Comparison of ENCODE assay signal across 35 mouse cellular contexts in genomic region chr11:67636905-67637586, GRCm38 (mm10). TPM values are rescaled to one million over a fixed set of nuclear protein-coding genes. Genes with fewer than 3 reads are reported as not detected.
DNase-seq lines count a peak whose midpoint lies in the region; ATAC-seq lines count a peak whose summit lies in the region.
"Had no signal": no experiment of that assay in that cellular context is flagged by ENCODE, and none has a peak within 500 bp of the region (broad histone marks: within the 10 kb centered on the region; RNA-seq: fewer than 3 reads in every experiment).

No protein-coding gene starts in this region.

- H3K36me3 ChIP-seq in forebrain, embryonic 12.5 days (replicated peaks), result no peaks in the 10 kb centered on the region
- no peaks in the 10 kb centered on the region for H3K36me3 ChIP-seq in forebrain, embryonic 11.5 days (ENCODE audit: control insufficient read depth, insufficient read depth, low read length)
- H3K36me3 ChIP-seq in macrophage (ENCODE audit: inconsistent target), result no peaks in the 10 kb centered on the region; the same call in 1 of the 2 replicates
- H3K36me3 ChIP-seq: forebrain, embryonic 15.5 days; heart, embryonic 10.5 days; hindbrain, embryonic 12.5 days; limb, embryonic 12.5 days; liver, embryonic 15.5 days; midbrain, embryonic 10.5 days; midbrain, embryonic 15.5 days; neural tube, embryonic 15.5 days had no signal

- DNase-seq in forebrain, embryonic 11.5 days (ENCODE audit: low spot score), result no peak
- DNase-seq in left cerebral cortex, postnatal 4 days, result peak; percentile 41
- no peak for DNase-seq in left cerebral cortex, postnatal 25 days (ENCODE audit: low spot score in 2 of 2)
- no peak for DNase-seq in urinary bladder, adult 18-20 months (ENCODE audit: low spot score in 2 of 2)
- no peak for DNase-seq in adrenal gland, postnatal 25 days
- DNase-seq: adrenal gland, postnatal 36 days; cerebellum, adult 8-10 months; cerebellum, postnatal 25 days; gastrocnemius, postnatal 10 days; heart, postnatal 36 days; kidney, adult 11 months; kidney, postnatal 25 days; lung, embryonic 14.5 days; lung, postnatal 14 days; right cerebral cortex, adult 18-20 months; spleen, adult 18-20 months; thymus, postnatal 14 days had no signal

- 54% methylated on average over 6 of the region's 6 CpGs for WGBS in forebrain, embryonic 12.5 days
- WGBS in forebrain, embryonic 11.5 days, result 57% methylated on average over 6 of the region's 6 CpGs
- 90% methylated on average over 5 of the region's 6 CpGs for WGBS in macrophage (ENCODE audit: missing documents)

- no peak overlapping the region for H3K9ac ChIP-seq in forebrain, embryonic 12.5 days
- no peak overlapping the region for H3K9ac ChIP-seq in forebrain, embryonic 11.5 days (ENCODE audit: low read length)
- H3K9ac ChIP-seq: forebrain, embryonic 15.5 days; hindbrain, embryonic 12.5 days; limb, embryonic 12.5 days; liver, embryonic 15.5 days; lung, embryonic 14.5 days; midbrain, embryonic 15.5 days; neural tube, embryonic 15.5 days had no signal

- no peaks in the 10 kb centered on the region for H3K9me3 ChIP-seq in forebrain, embryonic 12.5 days
- H3K9me3 ChIP-seq in forebrain, embryonic 11.5 days (ENCODE audit: control insufficient read depth, low read length), result no peaks in the 10 kb centered on the region
- H3K9me3 ChIP-seq: forebrain, embryonic 15.5 days; heart, embryonic 10.5 days; hindbrain, embryonic 12.5 days; limb, embryonic 12.5 days; liver, embryonic 15.5 days; midbrain, embryonic 10.5 days; midbrain, embryonic 15.5 days; neural tube, embryonic 15.5 days had no signal

- 0 out of 2 replicates have a peak, but pooled peaks cover 6% of the 10 kb centered on the region for H3K4me1 ChIP-seq in forebrain, embryonic 12.5 days
- no peaks in the 10 kb centered on the region for H3K4me1 ChIP-seq in forebrain, embryonic 11.5 days (replicated peaks; ENCODE audit: control insufficient read depth, insufficient read depth, low read length)
- H3K4me1 ChIP-seq: hindbrain, embryonic 12.5 days; midbrain, embryonic 15.5 days had no signal

- intact Hi-C loops in left cerebral cortex, postnatal 4 days (cut with DNase I), result no loop called here
- intact Hi-C loops in left cerebral cortex, postnatal 25 days (cut with DNase I), result no loop called here

- peak overlapping the region; percentile 31; the same call in 1 of the 2 replicates for H3K27ac ChIP-seq in forebrain, embryonic 12.5 days
- no peak overlapping the region for H3K27ac ChIP-seq in forebrain, embryonic 11.5 days (ENCODE audit: low read depth, low read length)
- peak overlapping the region; percentile 64 for H3K27ac ChIP-seq in macrophage
- H3K27ac ChIP-seq: forebrain, embryonic 15.5 days; heart, embryonic 10.5 days; hindbrain, embryonic 12.5 days; limb, embryonic 12.5 days; liver, embryonic 15.5 days; midbrain, embryonic 10.5 days; midbrain, embryonic 15.5 days; neural tube, embryonic 15.5 days had no signal

- H3K27me3 ChIP-seq in forebrain, embryonic 12.5 days, result no peaks in the 10 kb centered on the region
- no peaks in the 10 kb centered on the region for H3K27me3 ChIP-seq in forebrain, embryonic 11.5 days (ENCODE audit: control insufficient read depth, insufficient read depth, low read length)
- H3K27me3 ChIP-seq: forebrain, embryonic 15.5 days; hindbrain, embryonic 12.5 days; limb, embryonic 12.5 days; liver, embryonic 15.5 days; midbrain, embryonic 15.5 days; neural tube, embryonic 15.5 days had no signal

- no peak overlapping the region for H3K4me2 ChIP-seq in forebrain, embryonic 12.5 days
- no peak overlapping the region for H3K4me2 ChIP-seq in forebrain, embryonic 11.5 days (ENCODE audit: low read depth, low read length, severe bottlenecking)
- H3K4me2 ChIP-seq: forebrain, embryonic 15.5 days; hindbrain, embryonic 12.5 days; limb, embryonic 12.5 days; liver, embryonic 15.5 days; lung, embryonic 14.5 days; midbrain, embryonic 15.5 days; neural tube, embryonic 15.5 days had no signal

- H3K4me3 ChIP-seq in forebrain, embryonic 12.5 days (replicated peaks), result no peak overlapping the region
- no peak overlapping the region for H3K4me3 ChIP-seq in forebrain, embryonic 11.5 days (ENCODE audit: low read depth, low read length)
- no peak overlapping the region for H3K4me3 ChIP-seq in macrophage (ENCODE audit: inconsistent target)
- H3K4me3 ChIP-seq: forebrain, embryonic 15.5 days; heart, embryonic 10.5 days; hindbrain, embryonic 12.5 days; limb, embryonic 12.5 days; liver, embryonic 15.5 days; midbrain, embryonic 10.5 days; midbrain, embryonic 15.5 days; neural tube, embryonic 15.5 days had no signal

- H3K79me2 ChIP-seq in macrophage (ENCODE audit: inconsistent target), result peaks cover 66% of the 10 kb centered on the region

- no peak for ATAC-seq in forebrain, embryonic 12.5 days (ENCODE audit: low FRiP score)
- ATAC-seq in forebrain, embryonic 11.5 days (replicated peaks; ENCODE audit: low FRiP score), result no peak
- ATAC-seq: forebrain, embryonic 15.5 days; inflammation-experienced regulatory T-cells, adult 6 months; midbrain, embryonic 15.5 days had no signal

RNA-seq across cellular contexts. Expression of gene Rcvrn, which starts 58.1 kb away (rescaled TPM):
- polyA plus RNA-seq in forebrain, embryonic 12.5 days (2016; fragmentation: Nextera tagmentation; extraction: Ambion mirVana), result not detected in 2 replicates
- not detected in 2 replicates for polyA plus RNA-seq in forebrain, embryonic 11.5 days (2014; fragmentation: Nextera tagmentation; extraction: Ambion mirVana)
- 1 to 10 TPM; 1.5 to 2.4 TPM for total RNA-seq in left cerebral cortex, postnatal 4 days (2021)
- 1 to 10 TPM; 1.1 TPM for total RNA-seq in left cerebral cortex, postnatal 25 days (2021)
- total RNA-seq in macrophage (2018; cell fraction: chromatin; rRNA removed), result 10 to 100 TPM in 7 of 26 experiments, 1 to 10 TPM in 16, under 1 TPM in 1, not detected in 2; 1.00 to 73.6 (median 4.3) TPM
- total RNA-seq in macrophage (2018; cell fraction: cytosol; rRNA removed), result 1 to 10 TPM in 1 of 26 experiments, under 1 TPM in 11, not detected in 14; 0.14 to 1.6 (median 0.28) TPM
- 10 to 100 TPM in 7 of 26 experiments, 1 to 10 TPM in 16, under 1 TPM in 3; 0.50 to 63.0 (median 3.1) TPM for total RNA-seq in macrophage (2018; cell fraction: nucleus; rRNA removed)
- polyA plus RNA-seq in macrophage (2018), result 0.23 TPM in 1 of 3 replicates, not detected in the others
- total RNA-seq in adrenal gland, postnatal 25 days (2021), result not detected in 2 replicates
- total RNA-seq: gastrocnemius, postnatal 10 days; granulocyte monocyte progenitor cell, adult 5-6 weeks; heart, postnatal 36 days; liver, adult 2 months; megakaryocyte progenitor cell, adult 5-6 weeks had no signal
- polyA plus RNA-seq: embryonic facial prominence, embryonic 11.5 days; forebrain, embryonic 15.5 days; heart, embryonic 10.5 days; heart, embryonic 16.5 days; hindbrain, embryonic 12.5 days; inflammation-experienced regulatory T-cells, adult 6 months; kidney, embryonic 14.5 days; limb, embryonic 12.5 days; liver, adult 2 months; liver, embryonic 15.5 days; lung, embryonic 14.5 days; midbrain, embryonic 10.5 days; midbrain, embryonic 15.5 days; neural tube, embryonic 15.5 days; stomach, embryonic 16.5 days had no signal
